Mouse (Mus musculus) spleen, adult 18-20 months (tissue): Measurements from ENCODE around the gene H2-K1.

Source experiments
- DNase-seq, 2 experiments: peaks; one replicate each; pipeline ENCODE4 v3.0.0; 2022; ENCODE audit warnings: mixed read lengths in 2 of 2

The H2-K1 gene

DNA sequence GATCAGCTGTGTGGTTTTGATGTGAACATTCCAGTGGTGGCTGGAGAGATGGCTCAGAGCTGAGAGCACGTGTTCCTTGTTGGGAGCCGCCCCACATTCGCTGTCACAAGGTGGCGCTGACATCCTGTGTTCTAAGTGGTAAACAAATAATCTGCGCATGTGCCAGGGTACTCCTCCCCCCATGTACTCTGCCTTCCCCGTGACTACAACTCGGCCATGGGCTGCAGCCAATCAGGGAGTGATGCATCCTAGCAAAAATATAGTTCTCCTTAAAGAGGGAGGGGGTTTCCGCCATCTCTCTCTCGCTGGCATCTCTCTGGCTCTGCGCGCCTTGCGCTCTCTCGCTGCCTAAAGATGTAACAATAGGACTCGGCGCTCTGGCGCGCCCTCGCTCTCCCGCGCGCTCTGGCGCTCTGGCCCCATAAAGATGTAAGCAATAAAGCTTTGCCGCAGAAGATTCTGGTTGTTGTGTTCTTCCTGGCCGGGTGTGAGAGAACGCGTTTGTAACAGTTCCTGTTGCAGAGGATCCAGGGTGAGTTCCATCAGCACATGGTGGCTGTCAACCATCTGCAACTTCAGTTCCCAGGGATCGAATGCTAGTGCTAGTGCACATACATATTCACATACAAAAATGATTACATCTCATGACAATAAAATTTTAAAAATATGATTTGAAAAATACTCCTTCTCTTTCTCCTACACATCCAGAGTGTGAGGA, 18.8 kb downstream of the H2-K1 start:
- peak; percentile 79 for DNase-seq

DNA sequence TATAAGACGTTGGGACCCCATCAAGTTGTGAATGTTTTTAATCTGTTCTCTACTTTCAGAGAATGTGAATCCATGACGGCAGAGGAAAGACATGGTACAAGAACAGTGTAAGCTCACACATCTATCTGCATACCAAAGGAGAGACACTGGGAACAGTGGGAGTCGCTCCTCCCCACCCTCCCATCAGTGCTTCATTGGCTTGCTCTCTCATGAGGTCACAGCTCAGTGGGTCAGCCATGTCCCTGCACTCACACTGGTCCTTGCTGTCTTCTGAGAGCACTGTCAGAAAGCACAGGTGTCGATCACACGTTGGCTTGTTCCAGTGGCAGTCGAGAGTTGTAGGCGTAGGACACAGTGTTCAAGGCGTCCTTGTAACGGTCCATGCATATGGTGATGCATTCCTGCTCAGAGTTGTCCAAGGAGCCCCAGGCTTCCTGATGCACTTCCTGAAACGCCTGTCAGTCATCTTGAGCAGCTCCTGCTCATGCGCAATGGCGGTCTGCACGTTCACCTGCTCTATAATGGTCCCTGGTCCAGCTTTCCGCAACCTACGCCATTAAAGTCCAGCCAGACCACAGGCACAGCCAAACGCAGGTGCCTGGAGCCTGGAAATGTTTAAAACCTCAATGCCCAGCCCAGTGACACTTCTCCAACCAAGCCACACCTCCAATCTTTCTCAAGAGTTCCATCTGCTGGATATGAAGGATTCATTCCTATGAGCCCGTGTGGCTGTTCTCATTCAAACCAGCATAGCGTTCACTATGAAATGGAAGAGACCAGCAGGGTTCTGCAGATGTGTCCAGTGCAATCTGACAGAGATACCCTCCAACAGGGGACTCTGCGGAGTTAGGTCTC, 19.7 kb downstream of the H2-K1 start:
- DNase-seq = no peak

DNA sequence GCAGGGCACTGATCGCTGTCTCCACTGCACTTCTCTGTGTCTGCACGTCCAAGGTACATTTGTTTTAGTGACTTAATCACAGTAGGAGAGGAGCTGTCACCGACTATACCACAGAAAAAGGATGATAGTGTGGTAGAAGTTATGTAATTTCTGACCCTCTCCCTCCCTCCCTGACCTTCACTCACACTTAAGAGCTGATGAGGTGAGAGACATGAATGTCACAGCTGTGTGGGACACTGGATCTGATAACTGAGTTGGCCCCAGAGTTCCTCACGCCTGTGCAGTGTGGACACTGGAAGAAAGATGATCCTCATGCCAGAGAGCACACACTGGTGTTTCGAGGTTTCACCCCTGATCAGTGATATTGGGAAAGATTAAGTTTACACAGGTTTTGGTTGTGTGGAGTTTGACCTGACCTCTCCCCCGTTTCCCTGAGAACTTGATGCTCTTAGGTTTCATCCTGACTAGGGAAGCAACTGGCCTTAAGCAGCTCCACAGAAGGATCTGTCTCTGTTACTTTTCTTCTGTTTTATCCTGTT, 20.6 kb downstream of the H2-K1 start:
- no peak for DNase-seq

DNA sequence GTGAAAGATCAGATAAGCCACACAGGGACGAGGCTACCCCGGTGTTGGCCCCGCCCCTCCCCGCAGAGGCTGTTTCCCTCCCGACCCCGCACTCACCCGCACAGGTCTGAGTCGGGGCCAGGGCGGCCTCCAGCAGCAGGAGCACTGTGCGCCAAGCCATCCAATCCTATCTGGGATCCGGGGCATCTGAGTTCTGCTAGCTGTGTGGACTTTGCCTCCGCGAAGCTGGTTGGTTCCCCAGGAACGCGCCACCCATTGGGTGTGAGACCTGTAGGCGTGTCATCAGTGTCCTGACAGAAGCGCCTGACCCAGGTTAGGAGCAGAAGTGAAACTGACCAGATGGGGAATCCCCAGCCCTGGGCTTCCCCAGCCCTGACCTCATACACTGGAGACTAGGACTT, 21.5 kb downstream of the H2-K1 start:
- DNase-seq = peak; percentile 79 to 83

DNA sequence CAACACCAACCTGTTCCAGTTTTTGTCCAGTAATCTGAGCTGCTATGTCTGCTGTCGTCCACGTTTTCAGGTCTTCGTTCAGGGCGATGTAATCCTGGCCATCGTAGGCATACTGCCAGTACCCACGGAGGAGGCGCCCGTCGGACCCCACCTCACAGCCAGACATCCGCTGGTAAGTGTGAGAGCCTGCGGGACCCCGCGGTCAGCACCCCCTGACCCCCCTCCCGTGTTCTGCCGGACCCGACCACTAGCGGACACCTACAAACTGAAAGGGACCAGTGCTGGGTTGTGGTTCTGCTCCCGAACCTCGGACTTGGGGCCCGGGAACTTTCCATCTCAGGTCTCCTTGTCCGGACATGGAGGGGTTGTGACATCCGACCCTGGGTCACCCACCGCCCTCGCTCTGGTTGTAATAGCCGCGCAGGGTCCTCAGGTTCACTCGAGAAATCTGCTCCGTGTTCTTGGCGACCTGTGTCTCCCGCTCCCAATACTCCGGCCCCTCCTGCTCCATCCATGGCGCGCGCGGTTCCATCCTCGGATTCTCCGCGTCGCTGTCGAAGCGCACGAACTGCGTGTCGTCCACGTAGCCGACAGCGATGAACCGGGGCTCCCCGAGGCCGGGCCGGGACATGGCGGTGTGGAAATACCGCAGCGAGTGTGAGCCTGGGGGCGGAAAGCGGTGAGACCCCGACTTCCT, 22.1 kb downstream of the H2-K1 start:
- DNase-seq = no peak

DNA sequence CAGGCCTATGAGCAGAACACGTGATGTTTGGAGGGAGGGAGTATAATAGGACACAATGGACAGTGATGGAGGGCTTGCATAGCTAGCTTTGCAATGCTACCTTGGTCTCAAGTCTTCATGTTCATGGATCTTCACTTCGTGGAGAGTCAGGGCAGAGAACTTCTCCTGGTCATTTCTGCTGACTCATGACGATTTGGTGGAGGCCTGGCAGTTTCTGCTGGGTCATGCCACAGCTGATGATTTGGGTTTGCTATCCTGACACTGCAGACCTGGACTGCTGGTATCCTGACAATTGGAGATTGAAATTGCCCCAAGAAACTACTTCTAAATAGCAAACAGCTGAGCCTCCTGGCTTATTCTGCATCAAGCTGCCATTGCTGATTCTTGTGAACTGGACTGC, 26.6 kb downstream of the H2-K1 start:
- DNase-seq = no peak

DNA sequence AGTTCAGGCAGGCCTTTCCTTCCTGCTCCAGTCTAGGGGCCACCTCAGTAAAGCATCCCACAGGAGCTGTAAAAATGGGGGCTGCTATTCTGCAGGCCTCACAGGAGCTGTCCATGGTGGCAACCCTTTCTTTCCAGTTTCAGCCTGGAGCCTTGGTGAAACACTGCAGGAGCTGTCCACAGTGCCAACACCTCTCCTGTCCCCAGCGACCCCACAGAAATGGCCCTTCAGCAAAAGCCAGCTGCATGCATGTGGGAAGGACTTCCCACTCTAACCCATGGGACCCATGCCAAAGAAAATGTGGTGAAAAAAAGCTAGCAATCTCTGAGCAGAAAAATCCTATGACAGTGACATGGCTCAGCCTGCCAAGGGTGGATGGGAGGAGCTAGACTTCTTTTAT, 27.5 kb downstream of the H2-K1 start:
- no peak for DNase-seq

DNA sequence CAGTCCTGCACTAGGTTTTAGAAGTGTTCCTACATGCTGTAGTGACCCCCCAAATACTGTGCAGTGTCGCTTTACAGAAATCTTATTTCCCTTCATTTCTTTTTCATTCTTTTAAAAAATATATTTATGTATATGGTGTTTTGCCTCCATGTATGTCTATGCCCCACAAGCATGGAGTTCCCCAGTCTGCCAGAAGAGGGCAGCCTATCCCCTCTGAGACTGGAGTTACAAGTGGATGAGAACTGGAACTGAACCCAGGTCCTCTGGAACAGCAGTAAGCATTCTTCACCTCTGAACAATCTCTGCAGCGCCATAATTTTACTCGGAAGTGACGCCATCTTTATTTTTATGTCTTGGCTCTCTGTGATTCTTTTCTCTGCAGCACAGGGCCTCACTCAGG, 30.8 kb downstream of the H2-K1 start:
- DNase-seq = no peak

DNA sequence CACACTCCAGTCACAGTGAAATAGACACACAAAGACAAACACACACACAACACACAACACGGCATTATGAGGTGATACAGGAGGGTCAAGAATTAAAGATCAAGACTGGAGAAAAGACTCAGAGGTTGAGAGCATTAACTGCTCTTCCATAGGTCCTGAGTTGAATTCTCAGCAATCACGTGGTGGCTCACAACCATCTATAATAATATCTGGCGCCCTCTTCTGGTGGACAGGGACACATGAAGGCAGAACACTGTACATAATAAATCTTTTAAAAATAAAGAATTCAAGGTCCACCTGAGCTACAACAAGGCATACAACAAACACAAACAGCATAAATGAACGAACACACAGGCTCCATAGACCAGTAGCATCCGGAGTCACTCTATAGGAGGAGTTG, 31.2 kb downstream of the H2-K1 start:
- DNase-seq = peak in 1 of 2 experiments; percentile 37

DNA sequence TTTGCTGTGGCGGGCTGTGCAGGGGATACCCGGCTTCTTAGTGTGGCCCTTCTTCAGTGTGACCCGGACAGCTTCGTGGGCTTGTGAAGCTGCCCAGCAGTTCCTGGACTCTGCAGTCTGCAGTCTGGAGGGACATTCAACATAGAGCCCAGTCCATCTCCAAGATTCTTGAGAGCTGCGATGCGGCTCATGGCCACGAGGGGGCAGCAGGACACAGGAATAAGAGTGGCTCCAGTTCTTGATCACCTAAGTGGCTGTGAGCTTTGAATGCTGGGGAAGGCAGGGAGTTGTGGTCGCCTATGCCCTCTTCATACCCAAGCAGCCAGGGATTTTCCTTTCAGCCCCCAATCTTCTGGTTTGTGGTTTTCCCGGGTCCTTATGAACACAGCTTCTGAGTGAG, 31.7 kb downstream of the H2-K1 start:
- DNase-seq = peak; percentile 60 to 81

DNA sequence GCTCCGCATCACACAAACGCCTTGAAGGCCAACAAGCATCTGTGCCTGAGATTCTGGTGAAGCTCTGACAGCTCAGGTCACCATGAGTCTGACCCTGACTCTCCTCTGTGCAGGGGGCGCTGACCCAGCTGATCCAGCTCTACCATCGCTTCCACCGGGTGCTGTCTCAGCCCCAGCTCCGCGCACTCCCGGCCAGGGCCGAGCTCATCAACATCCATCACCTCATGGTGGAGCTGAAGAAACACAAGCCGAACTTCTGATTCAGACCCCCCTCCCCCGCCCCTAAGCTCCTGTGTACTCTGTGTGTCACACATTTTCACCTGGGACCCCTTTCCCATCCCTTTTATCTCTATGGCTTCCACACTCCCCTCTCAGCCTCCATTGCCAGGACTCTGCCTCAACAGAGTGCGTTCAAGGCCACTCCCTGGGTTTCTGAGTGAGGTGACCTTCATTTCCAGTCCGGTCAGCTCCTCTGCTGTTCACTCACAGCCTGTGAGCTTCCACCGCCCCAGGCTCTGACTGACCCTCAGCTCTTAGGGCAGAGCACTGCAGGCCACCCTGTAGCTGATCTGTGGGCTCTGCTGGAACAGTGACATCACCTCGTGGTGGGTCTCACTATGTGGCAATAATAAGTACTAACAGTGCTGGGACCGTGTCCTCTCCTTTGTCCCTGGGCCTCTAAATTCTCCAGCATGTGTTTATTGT, 34.1 kb downstream of the H2-K1 start:
- DNase-seq = no peak

DNA sequence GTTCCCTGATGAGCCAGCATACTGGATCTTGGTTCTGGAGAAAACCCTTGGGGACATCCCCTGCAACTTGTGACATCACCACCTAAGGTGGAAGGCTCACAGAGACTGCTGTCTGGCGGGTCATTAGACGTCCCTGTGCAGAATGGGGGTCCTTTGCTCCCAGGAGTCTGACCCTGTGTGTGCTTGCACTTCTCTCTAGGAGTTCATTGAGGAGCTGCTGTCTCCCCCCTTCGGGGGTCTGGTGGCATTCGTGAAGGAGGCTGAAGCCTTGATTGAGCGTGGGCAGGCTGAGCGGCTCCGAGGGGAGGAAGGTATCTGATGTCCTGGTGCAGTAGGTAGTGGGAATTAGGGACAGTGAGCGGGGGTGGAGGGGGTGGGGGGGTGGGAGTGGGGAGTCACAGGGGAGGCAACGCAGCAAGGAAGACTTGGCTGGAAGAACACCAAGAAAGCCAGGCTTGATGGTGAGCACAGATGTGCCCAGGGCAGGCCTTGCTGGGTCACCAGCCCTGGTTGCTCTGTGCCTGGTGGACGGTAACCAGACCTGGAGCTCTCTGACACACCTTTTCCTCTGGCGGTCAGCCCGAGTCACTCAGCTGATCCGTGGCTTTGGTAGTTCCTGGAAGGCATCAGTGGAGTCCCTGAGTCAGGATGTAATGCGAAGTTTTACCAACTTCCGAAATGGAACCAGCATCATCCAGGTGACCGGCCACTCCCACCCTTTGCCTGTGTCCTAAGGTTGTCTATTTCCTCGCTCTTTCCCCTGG, 34.9 kb downstream of the H2-K1 start:
- no peak for DNase-seq

DNA sequence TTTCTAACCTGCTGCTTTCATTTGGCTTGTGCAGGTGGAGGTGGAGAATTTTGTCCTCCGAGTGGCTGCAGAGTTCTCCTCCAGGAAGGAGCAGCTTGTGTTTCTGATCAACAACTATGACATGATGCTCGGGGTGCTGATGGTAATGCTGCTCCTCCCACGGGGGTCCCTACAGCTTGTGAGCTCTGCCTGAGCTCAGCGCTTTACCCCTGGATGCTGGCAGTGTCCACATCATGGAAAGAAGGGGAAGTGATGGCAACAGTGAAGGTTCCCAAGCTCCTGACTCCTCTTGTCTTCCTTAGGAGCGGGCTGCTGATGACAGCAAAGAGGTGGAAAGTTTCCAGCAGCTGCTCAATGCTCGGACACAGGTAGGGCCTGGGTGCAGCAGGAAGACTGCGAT, 37.3 kb downstream of the H2-K1 start:
- no peak for DNase-seq

DNA sequence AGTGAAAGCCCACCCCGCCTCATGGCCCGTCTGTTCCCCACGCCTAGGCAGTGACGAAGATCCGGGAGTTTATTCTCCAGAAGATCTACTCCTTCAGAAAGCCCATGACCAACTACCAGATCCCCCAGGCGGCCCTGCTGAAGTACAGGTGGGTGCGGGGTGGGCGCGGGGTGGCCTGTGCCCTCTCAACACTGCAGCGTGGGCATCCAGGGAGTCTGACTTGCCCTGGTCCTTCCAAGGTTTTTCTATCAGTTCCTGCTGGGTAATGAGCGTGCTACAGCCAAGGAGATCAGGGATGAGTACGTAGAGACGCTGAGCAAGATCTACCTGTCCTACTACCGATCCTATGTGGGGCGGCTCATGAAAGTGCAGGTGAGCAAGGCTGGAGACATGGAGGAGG, 40.2 kb downstream of the H2-K1 start:
- no peak for DNase-seq

DNA sequence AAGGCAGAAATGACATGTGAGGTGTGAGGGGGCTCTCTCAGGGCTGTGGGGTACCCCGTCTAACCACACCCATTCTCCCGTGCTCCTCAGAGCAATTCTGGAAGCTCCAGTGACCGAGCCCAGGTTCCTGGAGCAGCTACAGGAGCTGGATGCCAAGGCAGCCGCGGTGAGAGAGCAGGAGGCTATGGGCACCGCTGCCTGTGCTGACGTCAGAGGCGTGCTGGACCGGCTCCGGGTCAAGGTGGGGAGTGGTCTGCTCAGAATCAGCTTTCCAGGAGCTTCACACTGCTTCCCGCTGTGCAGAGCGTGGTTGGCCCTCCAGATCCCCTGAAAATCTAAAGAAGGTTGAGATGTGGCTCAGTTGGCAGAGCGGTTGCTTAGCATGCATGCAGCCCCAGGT, 41.0 kb downstream of the H2-K1 start:
- DNase-seq = no peak

DNA sequence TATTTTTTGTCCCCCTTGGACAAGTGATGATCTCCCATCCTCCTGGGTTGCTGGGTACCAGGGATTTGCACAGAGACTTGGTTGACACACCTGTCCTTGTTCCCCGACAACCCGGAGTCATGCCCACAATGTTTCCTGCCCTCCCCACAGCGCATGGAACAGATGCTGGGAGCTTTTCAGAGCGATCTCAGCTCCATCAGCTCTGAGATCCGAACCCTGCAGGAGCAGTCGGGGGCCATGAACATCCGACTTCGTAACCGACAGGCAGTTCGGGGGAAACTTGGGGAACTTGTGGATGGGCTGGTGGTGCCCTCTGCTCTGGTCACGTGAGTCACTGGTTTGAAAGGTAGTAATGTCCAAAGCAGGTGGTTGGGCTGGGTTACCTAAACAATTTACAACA, 41.7 kb downstream of the H2-K1 start:
- DNase-seq = no peak

DNA sequence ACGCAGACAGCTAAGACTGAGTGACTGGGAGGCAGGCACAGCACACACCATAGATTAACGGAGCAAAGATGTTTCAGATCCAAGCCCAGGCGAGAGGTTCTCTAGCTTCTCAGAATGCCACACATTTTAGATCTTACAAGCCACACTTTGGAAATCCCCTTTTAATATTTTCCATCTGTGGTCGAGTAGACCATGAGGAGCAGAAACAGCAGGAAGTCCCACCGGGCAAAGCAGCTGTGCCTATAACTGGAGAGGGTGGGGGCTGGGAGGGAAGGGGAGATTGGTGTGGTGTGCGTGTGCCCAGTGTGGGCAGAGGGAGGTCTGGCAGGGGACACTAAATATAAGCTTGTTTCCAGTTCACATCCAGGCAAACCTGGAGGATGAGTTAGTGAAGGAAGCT, 42.7 kb downstream of the H2-K1 start:
- no peak for DNase-seq

DNA sequence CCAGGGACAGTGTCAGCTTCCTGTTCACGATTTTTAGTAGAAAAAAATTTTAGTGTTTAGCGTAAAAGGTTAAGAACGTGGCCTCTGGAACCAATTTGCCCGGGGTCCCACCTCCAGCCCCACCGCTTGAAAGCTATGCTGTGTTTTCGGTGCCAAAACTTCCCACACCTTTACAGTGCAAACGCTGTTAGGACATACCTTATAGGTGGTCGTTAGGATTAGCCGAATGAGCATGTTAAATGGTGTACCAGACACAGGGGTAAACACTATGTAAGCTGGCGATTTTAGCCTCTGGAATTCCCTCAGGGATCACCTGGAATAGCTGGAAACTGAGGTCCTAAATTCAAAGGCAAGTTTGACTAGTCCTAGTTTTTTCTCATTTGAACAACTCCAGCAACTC, 43.8 kb downstream of the H2-K1 start:
- no peak for DNase-seq

DNA sequence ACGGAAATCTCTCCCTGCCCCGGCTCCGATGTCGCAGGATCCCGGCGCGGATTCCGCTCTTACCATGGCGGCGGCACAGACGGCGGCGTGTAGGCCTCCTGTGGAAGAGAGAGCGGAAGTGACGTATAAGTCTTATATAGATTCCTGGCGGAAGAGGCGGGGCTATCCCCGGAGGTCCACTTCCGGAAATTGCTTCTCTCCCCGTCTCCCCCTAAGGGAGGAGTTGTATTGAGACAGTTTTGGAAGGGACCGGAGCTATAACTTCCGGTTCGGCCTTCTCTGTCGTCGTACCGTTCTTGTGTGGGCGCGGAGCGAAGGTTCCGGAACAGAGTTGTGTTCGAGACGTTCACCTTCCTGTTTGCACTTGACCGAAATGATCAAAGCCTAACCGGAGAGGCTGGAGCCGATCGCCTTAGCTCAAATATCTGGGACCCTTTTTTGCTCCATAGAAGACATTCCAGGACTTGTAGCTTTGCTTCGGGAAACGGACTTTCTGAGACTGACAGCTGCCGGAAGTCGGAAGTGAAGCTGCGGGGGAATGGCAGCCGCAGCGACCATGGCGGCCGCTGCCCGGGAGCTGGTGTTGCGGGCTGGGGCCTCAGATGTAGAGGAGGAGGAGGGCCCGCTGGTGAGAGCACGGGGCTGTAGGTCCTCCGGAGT, 44.5 kb downstream of the H2-K1 start, which contains the start of the genes Vps52 and Rps18:
Gene Vps52 (plus strand): TSS at position 258 of the 660 bp plus-strand sequence.
Gene Rps18 (minus strand): TSS at position 447 of the 660 bp plus-strand sequence.
- DNase-seq = peak; percentile 89 to 96

DNA sequence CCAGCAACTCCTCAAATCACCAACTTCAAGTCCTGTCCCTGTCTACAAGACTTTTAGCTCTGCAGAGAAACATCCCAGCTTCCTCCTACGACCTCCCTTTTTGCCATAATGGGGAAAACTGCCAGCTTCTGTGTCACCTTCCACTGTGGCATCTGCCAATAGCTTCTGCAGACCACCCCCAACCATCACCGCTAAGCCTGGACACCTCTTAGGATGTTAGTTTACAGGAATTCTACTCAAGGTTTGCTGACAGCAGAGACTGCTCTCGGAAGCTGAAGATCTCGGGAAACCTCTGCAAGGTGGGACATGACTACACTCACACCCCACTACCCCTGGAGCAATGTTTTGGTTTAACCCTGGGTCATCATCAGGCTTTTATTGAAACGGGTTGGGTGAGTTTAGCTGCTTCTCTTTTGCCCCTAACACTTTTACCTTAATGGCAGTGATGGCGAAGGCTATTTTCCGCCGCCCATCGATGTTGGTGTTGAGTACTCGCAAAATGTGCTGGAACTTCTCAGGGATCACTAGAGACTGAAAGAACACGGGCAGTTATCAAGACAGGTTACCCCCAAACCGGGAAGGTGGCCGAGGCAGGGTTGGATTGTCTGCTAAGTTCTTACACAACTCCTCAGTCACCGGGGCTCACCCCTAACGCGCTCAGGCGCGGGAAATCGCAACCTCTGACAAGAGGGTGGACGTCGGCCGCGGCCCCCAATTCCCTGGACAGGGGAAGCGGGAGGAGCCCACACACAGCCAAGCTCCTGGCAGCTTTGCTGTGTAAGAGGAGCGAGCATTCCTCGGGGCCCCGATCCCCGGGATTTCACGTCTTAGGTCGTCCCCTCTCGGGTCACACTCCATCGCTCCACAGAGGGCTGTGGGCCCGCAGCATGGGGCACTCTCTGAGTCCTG, 45.2 kb downstream of the H2-K1 start:
- DNase-seq = no peak
